Mouse (Mus musculus) lung, postnatal 0 days (tissue): Measurements from ENCODE around the gene Slc28a3. TPM values are rescaled to one million over a fixed set of nuclear protein-coding genes. Genes with fewer than 3 reads are reported as not detected.

ENCODE experiments used
- ATAC-seq: fragments of 200-750 bp; cut with Nextera tagmentation; 2 replicates; pipeline ENCODE4 v1.8.0; 2017; ENCODE audit warnings: moderate library complexity
- DNase-seq: peaks from one replicate; pipeline ENCODE4 v3.0.0-alpha.2; 2016; ENCODE audit warnings: low spot score
- H3K27ac ChIP-seq: fragments of 300-500 bp; sonication (generic); 2 replicates; pipeline ENCODE4 v1.5.1; 2014; ENCODE audit warnings: antibody characterized with exemption, mild to moderate bottlenecking, low read length, mixed read lengths
- H3K27me3 ChIP-seq: fragments of 300-500 bp; sonication (generic); replicated peaks from 2 replicates; pipeline ENCODE4 v1.6.1; 2014; ENCODE audit warnings: low read length, mixed read lengths; ENCODE audit not compliant: insufficient read depth
- H3K36me3 ChIP-seq: fragments of 300-500 bp; sonication (generic); 2 replicates; pipeline ENCODE4 v1.6.1; 2014; ENCODE audit warnings: low read length, mixed read lengths; ENCODE audit not compliant: insufficient read depth
- H3K4me1 ChIP-seq: fragments of 300-500 bp; sonication (generic); 2 replicates; pipeline ENCODE4 v1.6.1; 2014; ENCODE audit warnings: antibody characterized with exemption, low read depth, low read length, mixed read lengths; ENCODE audit not compliant: insufficient read depth
- H3K4me2 ChIP-seq: fragments of 300-500 bp; sonication (generic); replicated peaks from 2 replicates; pipeline ENCODE4 v1.6.1; 2014; ENCODE audit warnings: low read depth, mild to moderate bottlenecking, low read length, moderate library complexity, mixed read lengths
- H3K4me3 ChIP-seq: fragments of 300-500 bp; sonication (generic); 2 replicates; pipeline ENCODE4 v1.5.1; 2014; ENCODE audit warnings: low read depth, low read length
- H3K9ac ChIP-seq: fragments of 300-500 bp; sonication (generic); replicated peaks from 2 replicates; pipeline ENCODE4 v1.6.1; 2014; ENCODE audit warnings: low read depth, mild to moderate bottlenecking
- H3K9me3 ChIP-seq: fragments of 300-500 bp; sonication (generic); 2 replicates; pipeline ENCODE4 v1.6.1; 2016; ENCODE audit warnings: low read length, mixed read lengths
- CTCF ChIP-seq: IDR thresholded peaks from 2 replicates; pipeline ENCODE4 v1.5.1; 2016; ENCODE audit warnings: antibody characterized with exemption, mild to moderate bottlenecking
- EP300 ChIP-seq: IDR thresholded peaks from 2 replicates; pipeline ENCODE4 v1.6.1; 2016; ENCODE audit warnings: antibody characterized with exemption, mild to moderate bottlenecking, control low read depth
- WGBS: fragments of 180-500 bp; shearing (Covaris S2); extraction: QIAGEN DNeasy Blood & Tissue Kit; methylation state at CpG from one replicate; pipeline ENCODE4 v1.1.7; 2014; 5-methylcytosine and 5-hydroxymethylcytosine counted together
- polyA plus RNA-seq: library from polyadenylated mRNA; unstranded; fragments of >200 nt; fragmentation: Nextera tagmentation; extraction: Ambion mirVana; gene quantifications from 2 replicates; pipeline ENCODE4 v1.2.1, GENCODE M21; 2015

Slc28a3 gene
- polyA plus RNA-seq, 1 experiment from 2014 or later, result 0.05 TPM

GRCm38 (mm10) chr13:58555561-58555960 lies 55.1 kb downstream of the Slc28a3 start:
- no peak for DNase-seq
- 65% methylated on average over 5 of the region's 5 CpGs for WGBS

GRCm38 (mm10) chr13:58551924-58552323 lies 58.8 kb downstream of the Slc28a3 start:
- TF ChIP-seq CTCF (no peak), EP300 (no peak)
- DNase-seq, result peak; percentile 17
- H3K4me1 ChIP-seq, result no peaks in the 10 kb centered on the region
- H3K4me3 ChIP-seq, result no peak overlapping the region
- no peaks in the 10 kb centered on the region for H3K36me3 ChIP-seq
- no peaks in the 10 kb centered on the region for H3K9me3 ChIP-seq
- no peak overlapping the region for H3K27ac ChIP-seq
- 59% methylated on average over 4 of the region's 4 CpGs for WGBS
- H3K4me2 ChIP-seq, result no peak overlapping the region
- no peaks in the 10 kb centered on the region for H3K27me3 ChIP-seq
- ATAC-seq, result no peak
- no peak overlapping the region for H3K9ac ChIP-seq

More at GRCm38 (mm10) chr13:58555561-58555960, 55.1 kb downstream of the Slc28a3 start:
- ATAC-seq, result no peak
- no peaks in the 10 kb centered on the region for H3K27me3 ChIP-seq
- H3K9me3 ChIP-seq, result no peaks in the 10 kb centered on the region
- H3K4me2 ChIP-seq, result no peak overlapping the region
- H3K4me3 ChIP-seq, result no peak overlapping the region
- H3K9ac ChIP-seq, result no peak overlapping the region
- H3K4me1 ChIP-seq, result no peaks in the 10 kb centered on the region
- no peak overlapping the region for H3K27ac ChIP-seq
- TF ChIP-seq CTCF, result no peak
- TF ChIP-seq EP300, result no peak
- H3K36me3 ChIP-seq, result no peaks in the 10 kb centered on the region

- H3K27ac ChIP-seq, result no peak overlapping the region
- no peaks in the 10 kb centered on the region for H3K36me3 ChIP-seq
- ATAC-seq (no peak), DNase-seq (peak; percentile 49)
- no peak overlapping the region for H3K4me3 ChIP-seq
- no peak overlapping the region for H3K9ac ChIP-seq
- TF ChIP-seq EP300 (no peak), CTCF (no peak)
- no peak overlapping the region for H3K4me2 ChIP-seq
- 36% methylated on average over 7 of the region's 7 CpGs for WGBS
- H3K9me3 ChIP-seq, result no peaks in the 10 kb centered on the region
- no peaks in the 10 kb centered on the region for H3K27me3 ChIP-seq
- no peaks in the 10 kb centered on the region for H3K4me1 ChIP-seq
These were observed 63.1 kb downstream of the Slc28a3 start for GRCm38 (mm10) chr13:58547570-58547969.

GRCm38 (mm10) chr13:58543688-58544408 lies 66.8 kb downstream of the Slc28a3 start:
- Histone ChIP-seq H3K9ac (no peak overlapping the region), H3K4me1 (no peaks in the 10 kb centered on the region), H3K9me3 (no peaks in the 10 kb centered on the region), H3K27ac (no peak overlapping the region), H3K4me2 (no peak overlapping the region), H3K27me3 (no peaks in the 10 kb centered on the region), H3K36me3 (no peaks in the 10 kb centered on the region), H3K4me3 (no peak overlapping the region)
- TF ChIP-seq EP300 (no peak), CTCF (no peak)
- ATAC-seq (no peak), DNase-seq (no peak)
- WGBS, result 56% methylated on average over 12 of the region's 12 CpGs

GRCm38 (mm10) chr13:58543066-58543465 lies 67.6 kb downstream of the Slc28a3 start:
- H3K9me3 ChIP-seq, result no peaks in the 10 kb centered on the region
- ATAC-seq (peak; percentile 80), DNase-seq (peak; percentile 80)
- H3K4me3 ChIP-seq, result no peak overlapping the region
- H3K9ac ChIP-seq, result no peak overlapping the region
- H3K4me1 ChIP-seq, result no peaks in the 10 kb centered on the region
- no peaks in the 10 kb centered on the region for H3K36me3 ChIP-seq
- no peaks in the 10 kb centered on the region for H3K27me3 ChIP-seq
- 38% methylated on average over 7 of the region's 7 CpGs for WGBS
- no peak overlapping the region for H3K27ac ChIP-seq
- no peak overlapping the region for H3K4me2 ChIP-seq
- TF ChIP-seq CTCF, result peak; percentile 96
- TF ChIP-seq EP300, result no peak

- Histone ChIP-seq H3K9ac (no peak overlapping the region), H3K27me3 (no peaks in the 10 kb centered on the region), H3K4me3 (no peak overlapping the region), H3K36me3 (no peaks in the 10 kb centered on the region), H3K4me2 (no peak overlapping the region), H3K9me3 (no peaks in the 10 kb centered on the region), H3K27ac (no peak overlapping the region), H3K4me1 (no peaks in the 10 kb centered on the region)
- DNase-seq (no peak), ATAC-seq (no peak)
- TF ChIP-seq CTCF (no peak), EP300 (no peak)
- WGBS, result 64% methylated on average over 10 of the region's 10 CpGs
These were observed 68.1 kb downstream of the Slc28a3 start for GRCm38 (mm10) chr13:58542601-58543041.
